Mouse (Mus musculus): ENCODE results near the gene Vmn1r171.
"Not testable (repeated sequence)": the region's sequence is repeated elsewhere in the genome, so short reads cannot be mapped to it uniquely, and the experiment has no call there.

Vmn1r171 gene

GRCm38 (mm10) chr7:23630422-23630821 is at the start of gene Vmn1r171:
Gene Vmn1r171, plus strand, starts transcription at chr7:23630722.
- in situ Hi-C loops (cut with MboI, MseI) = no loop called here

GRCm38 (mm10) chr7:23605875-23606274 is 24.6 kb upstream of the Vmn1r171 start, which contains the start of gene Vmn1r170:
Gene Vmn1r170, plus strand, starts transcription at chr7:23606175.
- in situ Hi-C loops (cut with MboI, MseI) = not testable (repeated sequence)

GRCm38 (mm10) chr7:23658016-23658415 is 27.5 kb downstream of the Vmn1r171 start, which contains the start of gene Vmn1r172:
Gene Vmn1r172, plus strand, starts transcription at chr7:23658316.
- in situ Hi-C loops (cut with MboI, MseI) = no loop called here
